ENCODE assay signal across 8 mouse cellular contexts in genomic region chr16:16213079-16213760, GRCm38 (mm10). TPM values are rescaled to one million over a fixed set of nuclear protein-coding genes. Genes with fewer than 3 reads are reported as not detected.
DNase-seq lines count a peak whose midpoint lies in the region; ATAC-seq lines count a peak whose summit lies in the region.

TSS of gene Pkp2 (plus strand) at chr16:16213318.

- WGBS in forebrain, embryonic 16.5 days: under 1% methylated on average over 51 of the region's 59 CpGs

- H3K27me3 ChIP-seq in forebrain, embryonic 16.5 days (replicated peaks; ENCODE audit: control insufficient read depth, insufficient read depth, low read length): peaks cover 24% of the 10 kb centered on the region

- H3K27ac ChIP-seq in forebrain, embryonic 16.5 days (ENCODE audit: low read length): no peak within 1 kb of the TSS

- peak within 1 kb of the TSS; percentile 61 for H3K4me3 ChIP-seq in forebrain, embryonic 16.5 days (replicated peaks; ENCODE audit: low read length)

- no peaks in the 10 kb centered on the region for H3K36me3 ChIP-seq in forebrain, embryonic 16.5 days (ENCODE audit: control insufficient read depth, insufficient read depth)

- peak within 1 kb of the TSS; percentile 100 for H3K4me2 ChIP-seq in forebrain, embryonic 16.5 days (ENCODE audit: low read length)

- H3K4me1 ChIP-seq in forebrain, embryonic 16.5 days (replicated peaks; ENCODE audit: control insufficient read depth, insufficient read depth, low read length): peaks cover 9% of the 10 kb centered on the region; the same call in 1 of the 2 replicates

- no peaks in the 10 kb centered on the region for H3K9me3 ChIP-seq in forebrain, embryonic 16.5 days (ENCODE audit: control insufficient read depth, low read length)

- DNase-seq in NIH3T3 (ENCODE audit: low read depth): peak; percentile 37
- peak; percentile 30 for DNase-seq in cerebellum, adult 11 months
- peak in 1 of 2 experiments; percentile 43 for DNase-seq in layer of hippocampus, adult 8-10 months (ENCODE audit: low spot score in 2 of 2)
- DNase-seq in lung, postnatal 10 days: peak; percentile 73
- peak; percentile 73 for DNase-seq in right cerebral cortex, adult 18-20 months
- peak; percentile 36 to 61 for DNase-seq in urinary bladder, postnatal 4 days (ENCODE audit: low spot score in 2 of 2)

- H3K9ac ChIP-seq in forebrain, embryonic 16.5 days (replicated peaks; ENCODE audit: low read depth, low read length): peak within 1 kb of the TSS; percentile 59

- peak; percentile 95 for ATAC-seq in forebrain, embryonic 16.5 days
- peak; percentile 78 to 82 for ATAC-seq in hematopoietic stem cell, adult 5-6 weeks (replicated peaks in 1 of 2; ENCODE audit: insufficient read depth in 1 of 2, low FRiP score in 2 of 2, low TSS enrichment in 1 of 2, low read depth in 1 of 2, poor library complexity in 2 of 2, severe bottlenecking in 2 of 2)

RNA-seq across cellular contexts. Expression of gene Pkp2, which starts in this region (rescaled TPM):
- 0.75 and 1.0 TPM in 2 replicates for polyA plus RNA-seq in forebrain, embryonic 16.5 days (2015; fragmentation: Nextera tagmentation; extraction: Ambion mirVana)
- 0.45 and 1.3 TPM in 2 replicates for total RNA-seq in hematopoietic stem cell, adult 5-6 weeks (2017)
- 10 to 100 TPM; 33.4 to 48.0 (median 40.4) TPM for total RNA-seq in layer of hippocampus, adult 8-10 months (2022)

Comparison
In these comparisons a context has a peak if more than half of its experiments do, and no peak if none do; other contexts are left out.
1. RNA of gene Pkp2 (total RNA-seq): 33.4 to 48.0 TPM in layer of hippocampus, adult 8-10 months; 0.45 to 1.3 TPM in hematopoietic stem cell, adult 5-6 weeks; every median in the first group is over 10 times any median in the second.